Mouse (Mus musculus) E14TG2a.4 (cell line): ENCODE results near the gene Ercc1.

Experiments
- H3K27me3 ChIP-seq: 2 replicates; pipeline ENCODE4 v1.6.1; 2014; ENCODE audit warnings: low read length, control low read depth; ENCODE audit not compliant: insufficient read depth
- H3K36me3 ChIP-seq: 2 replicates; pipeline ENCODE4 v1.6.1; 2014; ENCODE audit warnings: low read length, control low read depth; ENCODE audit not compliant: insufficient read depth
- H3K4me1 ChIP-seq: replicated peaks from 2 replicates; pipeline ENCODE4 v1.6.1; 2014; ENCODE audit warnings: low read depth, low read length, control low read depth
- H3K4me3 ChIP-seq: replicated peaks from 2 replicates; pipeline ENCODE4 v1.5.1; 2014; ENCODE audit warnings: mild to moderate bottlenecking, low read length
- H3K9me3 ChIP-seq: 2 replicates; pipeline ENCODE4 v1.6.1; 2014; ENCODE audit warnings: low read length, control low read depth
- CTCF ChIP-seq: conservative IDR thresholded peaks from 2 replicates; pipeline ENCODE4 v1.5.1; 2014; ENCODE audit warnings: low read length
- NANOG ChIP-seq: IDR thresholded peaks from 2 replicates; pipeline ENCODE4 v1.6.1; 2014; ENCODE audit warnings: borderline replicate concordance, low read length, mixed read lengths
- POU5F1 ChIP-seq: IDR thresholded peaks from 2 replicates; pipeline ENCODE4 v1.6.1; 2014; ENCODE audit warnings: low read length, borderline replicate concordance

The Ercc1 gene

DNA sequence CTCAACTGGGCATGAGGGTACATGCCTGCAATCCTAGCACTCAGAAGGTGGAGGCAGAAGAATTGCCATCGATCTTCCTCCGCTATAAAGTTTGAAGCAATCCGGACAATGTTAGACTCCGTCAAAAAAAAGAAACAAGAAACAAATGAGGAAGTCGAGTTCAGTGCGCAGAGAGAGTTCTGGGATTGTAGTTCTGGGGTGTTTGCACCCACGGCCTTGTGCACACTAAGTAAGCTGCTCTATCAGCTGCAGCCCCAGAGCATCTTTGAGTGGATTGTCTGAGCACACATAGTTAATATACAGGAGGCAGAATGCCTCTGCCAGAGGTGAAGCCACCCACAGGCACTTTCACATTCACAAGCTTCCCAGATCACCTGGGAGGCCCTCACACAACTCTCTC, 25.9 kb upstream of the Ercc1 start:
- Histone ChIP-seq H3K4me3 (no peak overlapping the region), H3K36me3 (no peaks in the 10 kb centered on the region), H3K4me1 (peaks cover 11% of the 10 kb centered on the region), H3K9me3 (no peaks in the 10 kb centered on the region), H3K27me3 (peaks cover 54% of the 10 kb centered on the region)
- TF ChIP-seq NANOG (no peak), CTCF (no peak), POU5F1 (no peak)

DNA sequence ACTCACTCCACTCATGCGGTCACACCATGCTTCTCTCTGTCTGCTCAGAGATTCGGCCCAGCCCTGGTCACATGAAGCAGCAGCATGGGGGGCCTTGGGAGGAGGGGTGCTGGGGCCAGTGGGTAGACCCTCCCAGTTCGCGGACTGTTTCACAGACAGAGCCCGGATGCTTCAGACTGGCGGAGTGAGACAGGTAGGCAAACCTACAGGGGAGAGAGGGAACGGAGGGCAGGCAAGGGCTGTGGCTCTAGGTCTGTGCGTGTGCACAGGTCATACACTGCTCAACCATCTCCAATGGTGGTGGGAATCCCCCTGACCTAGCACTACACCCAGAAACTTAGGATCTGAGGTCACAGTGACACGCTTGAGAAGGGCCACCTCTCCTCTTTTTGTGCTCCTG, 25.1 kb upstream of the Ercc1 start:
- Histone ChIP-seq H3K4me1 (peaks cover 14% of the 10 kb centered on the region), H3K36me3 (no peaks in the 10 kb centered on the region), H3K4me3 (peak overlapping the region; percentile 78), H3K9me3 (no peaks in the 10 kb centered on the region), H3K27me3 (peaks cover 47% of the 10 kb centered on the region)
- TF ChIP-seq CTCF (no peak), POU5F1 (no peak), NANOG (no peak)

DNA sequence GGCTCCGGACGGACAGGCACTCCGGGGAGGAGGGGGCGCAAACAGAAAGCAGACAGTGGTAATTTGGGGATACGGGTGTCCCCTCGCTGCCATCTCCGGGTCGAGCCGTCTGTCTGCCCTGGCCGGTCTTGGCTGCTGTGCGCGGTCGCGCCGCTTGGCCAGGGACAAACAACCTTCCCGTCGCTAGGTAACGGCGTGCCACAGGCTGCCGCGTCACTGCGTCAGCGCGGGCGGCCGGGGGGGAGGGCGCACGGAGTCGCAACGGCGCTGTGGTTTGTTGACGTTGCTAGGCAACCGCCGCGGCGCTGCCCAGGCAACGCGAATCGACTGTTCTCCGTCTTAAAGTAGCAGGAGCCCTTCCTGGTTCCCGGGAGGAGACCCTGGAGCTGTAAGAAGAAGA, 24.7 kb upstream of the Ercc1 start:
- TF ChIP-seq NANOG (no peak), POU5F1 (no peak), CTCF (no peak)
- Histone ChIP-seq H3K4me3 (peak overlapping the region; percentile 78), H3K36me3 (no peaks in the 10 kb centered on the region), H3K27me3 (peaks cover 47% of the 10 kb centered on the region), H3K9me3 (no peaks in the 10 kb centered on the region), H3K4me1 (peaks cover 15% of the 10 kb centered on the region)

DNA sequence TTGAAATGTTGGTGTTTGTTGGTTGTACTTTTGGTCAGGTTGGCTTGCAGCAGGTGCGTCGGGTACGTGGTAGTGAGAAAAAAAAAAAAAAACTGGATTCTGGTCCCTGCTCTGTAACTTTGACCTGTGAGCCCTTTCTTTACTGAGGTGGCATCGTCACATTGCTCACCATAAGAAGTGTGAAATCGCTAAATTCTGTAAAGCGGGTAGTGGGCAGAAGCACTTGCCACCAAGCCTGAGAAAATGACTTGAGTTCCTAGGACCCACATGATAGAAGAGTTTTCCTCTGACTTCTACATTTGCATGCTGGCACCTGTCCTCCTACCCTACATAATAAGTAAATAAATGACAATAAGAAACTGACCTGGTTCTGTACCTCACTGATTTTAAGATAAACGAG, 23.9 kb upstream of the Ercc1 start:
- Histone ChIP-seq H3K9me3 (no peaks in the 10 kb centered on the region), H3K36me3 (no peaks in the 10 kb centered on the region), H3K4me3 (no peak overlapping the region), H3K4me1 (peaks cover 19% of the 10 kb centered on the region), H3K27me3 (peaks cover 45% of the 10 kb centered on the region)
- TF ChIP-seq POU5F1 (no peak), NANOG (no peak), CTCF (no peak)

DNA sequence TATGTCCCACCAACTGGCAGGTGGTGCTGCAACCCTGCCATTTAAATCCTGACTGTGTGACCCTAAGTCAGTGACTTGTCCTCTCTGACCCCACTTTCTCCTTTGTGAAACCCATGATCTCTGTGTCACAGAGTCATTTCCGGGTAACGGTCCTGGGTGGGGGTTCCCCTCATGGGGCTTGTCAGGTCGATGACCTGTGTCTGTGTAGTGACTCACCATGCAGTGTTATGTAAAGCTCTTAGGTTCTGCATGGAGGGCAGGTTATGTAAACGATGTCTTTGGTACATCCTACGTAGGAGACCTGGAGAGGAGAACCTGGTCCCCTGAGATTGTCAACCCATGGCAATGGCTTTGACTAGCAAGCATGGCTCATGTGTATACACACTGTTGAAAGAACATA, 23.1 kb upstream of the Ercc1 start:
- Histone ChIP-seq H3K36me3 (no peaks in the 10 kb centered on the region), H3K4me1 (peaks cover 25% of the 10 kb centered on the region), H3K27me3 (peaks cover 42% of the 10 kb centered on the region), H3K4me3 (no peak overlapping the region), H3K9me3 (no peaks in the 10 kb centered on the region)
- no peak for TF ChIP-seq NANOG
- no peak for TF ChIP-seq CTCF
- TF ChIP-seq POU5F1: no peak

DNA sequence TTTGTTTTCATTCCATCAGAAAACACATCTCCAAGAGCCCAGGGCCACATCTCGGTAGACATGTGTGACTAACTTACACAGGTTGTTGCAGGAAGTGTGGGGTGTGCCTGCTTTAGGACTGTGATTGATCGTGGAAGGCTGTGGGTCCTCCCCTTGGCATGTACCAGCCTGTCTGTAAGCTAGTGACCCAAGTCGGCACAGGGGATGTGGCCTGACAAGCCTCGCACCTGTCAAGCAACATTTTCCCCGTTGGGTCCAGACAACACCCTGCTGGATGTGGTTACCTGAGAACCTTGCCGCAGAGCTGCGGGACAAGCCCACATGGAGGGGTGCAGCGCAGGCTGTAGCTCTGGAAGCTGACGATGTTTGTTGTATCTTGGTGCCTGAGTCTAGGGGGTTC, 22.1 kb upstream of the Ercc1 start:
- no peak for TF ChIP-seq NANOG
- no peak for TF ChIP-seq POU5F1
- TF ChIP-seq CTCF: no peak
- Histone ChIP-seq H3K4me1 (peaks cover 35% of the 10 kb centered on the region), H3K4me3 (no peak overlapping the region), H3K36me3 (no peaks in the 10 kb centered on the region), H3K27me3 (peaks cover 38% of the 10 kb centered on the region), H3K9me3 (no peaks in the 10 kb centered on the region)

DNA sequence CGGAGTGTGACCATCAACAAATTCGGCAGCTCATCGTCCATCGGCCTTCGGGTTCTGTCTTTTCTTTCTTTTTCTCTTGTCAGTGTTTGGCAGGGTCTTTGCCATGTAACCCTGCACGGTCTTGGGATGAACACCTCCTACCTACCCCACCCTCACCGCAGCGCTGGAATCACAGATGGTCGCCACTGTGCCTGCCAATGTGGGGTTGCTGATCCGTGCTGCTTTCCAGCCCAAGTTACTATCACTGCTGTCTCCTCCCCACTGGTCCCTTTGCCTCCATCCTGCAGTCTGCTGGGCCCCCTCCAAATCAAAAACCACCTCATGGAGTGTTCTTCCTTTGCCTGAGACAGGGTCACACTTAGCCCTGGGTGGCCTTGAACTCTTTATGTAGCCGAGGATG, 20.4 kb upstream of the Ercc1 start:
- Histone ChIP-seq H3K9me3 (no peaks in the 10 kb centered on the region), H3K4me1 (peaks cover 40% of the 10 kb centered on the region), H3K27me3 (peaks cover 32% of the 10 kb centered on the region), H3K4me3 (no peak overlapping the region), H3K36me3 (no peaks in the 10 kb centered on the region)
- no peak for TF ChIP-seq POU5F1
- TF ChIP-seq NANOG: no peak
- TF ChIP-seq CTCF: no peak

DNA sequence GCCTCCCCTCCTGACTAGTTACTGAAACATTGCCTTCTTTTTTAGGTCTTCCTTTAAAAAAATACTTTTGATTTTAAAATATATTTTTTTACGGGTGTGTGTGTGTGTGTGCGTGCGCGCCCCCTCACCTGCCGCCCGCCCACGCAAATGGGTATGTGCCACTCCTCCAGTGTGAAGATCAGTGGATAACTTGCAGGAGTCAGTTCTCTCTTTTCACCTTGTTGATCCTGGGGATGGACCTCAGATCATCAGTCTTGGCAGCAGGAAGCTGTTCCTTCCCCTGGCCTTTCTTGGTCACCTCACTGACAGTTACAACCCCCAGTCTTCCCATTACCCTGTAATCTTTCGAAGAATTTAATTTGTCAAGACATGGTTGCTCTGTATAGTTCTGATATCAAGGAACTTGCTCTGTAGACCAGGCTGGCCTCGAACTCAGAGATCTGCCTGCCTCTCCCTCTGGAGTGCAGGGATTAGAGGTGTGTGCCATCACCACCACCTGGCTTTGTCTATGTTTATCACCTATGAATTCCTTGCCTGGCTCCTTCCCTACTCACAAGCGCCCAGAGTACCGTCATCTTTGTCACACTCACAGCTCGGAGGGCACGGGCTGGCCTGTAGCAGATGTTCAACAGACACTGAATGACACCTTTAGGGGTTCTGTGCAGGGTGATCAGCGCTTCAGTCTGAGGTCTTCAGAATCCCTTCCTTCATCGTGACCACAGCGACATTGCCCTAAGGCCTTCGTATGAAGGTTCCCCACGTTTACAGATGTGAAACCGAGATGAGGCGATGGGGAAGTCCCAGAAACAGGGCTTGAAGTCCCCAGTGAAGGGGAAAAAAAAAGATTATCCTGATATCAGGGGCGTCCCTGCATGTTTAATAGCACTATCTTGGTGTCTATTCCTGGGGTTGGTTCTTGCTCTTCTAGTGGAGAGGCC, 19.0 kb upstream of the Ercc1 start:
- Histone ChIP-seq H3K4me3 (no peak overlapping the region), H3K27me3 (peaks cover 32% of the 10 kb centered on the region), H3K36me3 (no peaks in the 10 kb centered on the region), H3K9me3 (no peaks in the 10 kb centered on the region), H3K4me1 (peaks cover 32% of the 10 kb centered on the region)
- no peak for TF ChIP-seq POU5F1
- TF ChIP-seq CTCF: no peak
- no peak for TF ChIP-seq NANOG

DNA sequence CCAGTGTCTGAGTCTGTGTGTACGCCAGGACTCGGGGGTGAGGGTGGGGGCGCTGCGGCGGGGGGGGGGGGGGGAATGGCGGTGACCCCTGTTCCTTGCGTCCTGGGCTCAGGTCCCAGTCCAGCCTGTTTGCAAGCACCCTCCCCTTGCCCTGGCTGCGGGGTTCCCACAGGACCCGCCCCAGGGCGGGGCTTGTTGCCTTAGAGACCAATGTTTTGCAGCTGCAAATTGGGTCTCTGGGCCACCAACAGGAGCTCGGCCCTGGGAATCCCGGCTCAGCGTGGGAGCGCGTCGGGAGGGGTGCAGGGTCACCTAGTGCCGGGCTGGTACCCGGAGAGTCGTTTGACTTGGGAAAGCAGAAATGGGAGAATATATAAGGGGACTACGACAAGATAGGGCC, 18.2 kb upstream of the Ercc1 start:
- peaks cover 32% of the 10 kb centered on the region for H3K4me1 ChIP-seq
- TF ChIP-seq POU5F1: no peak
- TF ChIP-seq NANOG: no peak
- no peak for TF ChIP-seq CTCF
- H3K36me3 ChIP-seq: no peaks in the 10 kb centered on the region

More for the DNA sequence above, 18.2 kb upstream of the Ercc1 start:
- H3K9me3 ChIP-seq: no peaks in the 10 kb centered on the region
- H3K4me3 ChIP-seq: peak overlapping the region; percentile 61
- H3K27me3 ChIP-seq: peaks cover 27% of the 10 kb centered on the region
